12 mouse cellular contexts compared by ENCODE assay signal in genomic region chrX:13294505-13295228, GRCm38 (mm10). TPM values are rescaled to one million over a fixed set of nuclear protein-coding genes. Genes with fewer than 3 reads are reported as not detected.
DNase-seq lines count a peak whose midpoint lies in the region; ATAC-seq lines count a peak whose summit lies in the region.
"Had no signal": no experiment of that assay in that cellular context is flagged by ENCODE, and none has a peak within 500 bp of the region (broad histone marks: within the 10 kb centered on the region; RNA-seq: fewer than 3 reads in every experiment).

No protein-coding gene starts in this region.

- H3K4me2 ChIP-seq in lung, embryonic 15.5 days, result no peak overlapping the region
- H3K4me2 ChIP-seq: embryonic facial prominence, embryonic 13.5 days; heart, embryonic 11.5 days had no signal

- H3K4me1 ChIP-seq in lung, embryonic 15.5 days, result no peaks in the 10 kb centered on the region
- H3K4me1 ChIP-seq: embryonic facial prominence, embryonic 13.5 days had no signal

- DNase-seq in lung, postnatal 14 days, result no peak
- DNase-seq in Muller cell, postnatal 12 days (ENCODE audit: inconsistent ontology term), result peak; percentile 16
- DNase-seq in forelimb bud, embryonic 11.5 days (ENCODE audit: low read depth, low spot score), result peak; percentile 43
- no peak for DNase-seq in right cerebral cortex, postnatal 25 days
- DNase-seq in c-Kit-positive CD71-positive TER-119-positive erythroid progenitor cells, embryonic 14.5 days (ENCODE audit: low spot score), result no peak
- DNase-seq in thymus, postnatal 25 days, result no peak
- DNase-seq: layer of hippocampus, postnatal 36 days; spleen, adult 18-20 months had no signal

- no peaks in the 10 kb centered on the region for H3K27me3 ChIP-seq in lung, embryonic 15.5 days
- H3K27me3 ChIP-seq: embryonic facial prominence, embryonic 13.5 days had no signal

- H3K9ac ChIP-seq in lung, embryonic 15.5 days, result no peak overlapping the region
- H3K9ac ChIP-seq: embryonic facial prominence, embryonic 13.5 days had no signal

- H3K36me3 ChIP-seq in lung, embryonic 15.5 days, result peaks cover 29% of the 10 kb centered on the region

- WGBS in lung, embryonic 15.5 days, result 31% methylated on average over 6 of the region's 6 CpGs

- no peak overlapping the region for H3K27ac ChIP-seq in lung, embryonic 15.5 days
- H3K27ac ChIP-seq: embryonic facial prominence, embryonic 13.5 days had no signal

- ATAC-seq in lung, embryonic 15.5 days (ENCODE audit: borderline replicate concordance, extremely low read depth, low FRiP score, low TSS enrichment), result peak; percentile 39; the same call in 1 of the 2 replicates
- ATAC-seq in monocyte, adult 5-6 weeks (replicated peaks; ENCODE audit: insufficient number of reproducible peaks, low FRiP score, low TSS enrichment, poor library complexity, severe bottlenecking), result peak; percentile 47; the same call in 1 of the 2 replicates

- no peak overlapping the region for H3K4me3 ChIP-seq in lung, embryonic 15.5 days
- H3K4me3 ChIP-seq: embryonic facial prominence, embryonic 13.5 days had no signal

- no peaks in the 10 kb centered on the region for H3K9me3 ChIP-seq in lung, embryonic 15.5 days
- H3K9me3 ChIP-seq: embryonic facial prominence, embryonic 13.5 days had no signal

RNA-seq across cellular contexts. Expression of gene Ddx3x, which starts 13.9 kb away (rescaled TPM):
- polyA plus RNA-seq in lung, embryonic 15.5 days (2015; fragmentation: Nextera tagmentation; extraction: Ambion mirVana), result 122 and 125 TPM in 2 replicates
- 729 to 855 TPM (median 842 TPM) in 3 replicates for total RNA-seq in monocyte, adult 5-6 weeks (2017)

Comparison
In these comparisons a context has a peak if more than half of its experiments do, and no peak if none do; other contexts are left out.
1. DNase-seq: peak in Muller cell, postnatal 12 days (single experiment) and forelimb bud, embryonic 11.5 days (single experiment); none in lung, postnatal 14 days (single experiment), right cerebral cortex, postnatal 25 days (single experiment), c-Kit-positive CD71-positive TER-119-positive erythroid progenitor cells, embryonic 14.5 days (single experiment) and thymus, postnatal 25 days (single experiment).